Mouse (Mus musculus): ENCODE measurements around the gene Zbtb39.
"Not testable (repeated sequence)": the region's sequence is repeated elsewhere in the genome, so short reads cannot be mapped to it uniquely, and the experiment has no call there.

The Zbtb39 gene

GRCm38 (mm10) chr10:127738151-127738882 is 1.0 kb upstream of the Zbtb39 start:
- DNase-seq = no peak

DNA sequence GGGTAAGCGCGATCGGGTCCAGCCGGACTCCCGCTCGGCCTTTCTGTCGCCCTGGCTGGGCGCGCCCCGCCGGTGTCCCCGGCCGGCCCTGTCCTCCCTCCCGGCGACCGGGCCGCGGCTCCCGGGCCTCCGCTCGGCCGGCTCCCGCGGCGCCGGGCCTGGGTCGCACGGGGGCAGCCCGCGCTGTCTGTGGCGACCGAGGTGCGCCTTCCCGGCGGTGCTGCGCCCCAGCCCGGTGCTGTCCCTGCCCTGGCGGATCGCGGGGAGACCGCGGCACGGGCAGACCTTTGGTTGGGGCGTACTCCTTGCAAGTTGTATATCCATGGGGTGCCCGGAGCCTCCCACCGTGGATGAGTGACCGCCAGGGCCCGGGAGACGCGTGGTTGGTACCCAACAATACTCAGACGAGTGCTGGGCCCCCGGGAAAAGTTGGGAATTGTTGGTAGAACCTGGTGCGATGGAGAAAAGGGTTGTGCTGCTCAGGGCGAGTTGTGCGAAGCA is 373 bp downstream of the Zbtb39 start:
- peak; percentile 38 for DNase-seq

DNA sequence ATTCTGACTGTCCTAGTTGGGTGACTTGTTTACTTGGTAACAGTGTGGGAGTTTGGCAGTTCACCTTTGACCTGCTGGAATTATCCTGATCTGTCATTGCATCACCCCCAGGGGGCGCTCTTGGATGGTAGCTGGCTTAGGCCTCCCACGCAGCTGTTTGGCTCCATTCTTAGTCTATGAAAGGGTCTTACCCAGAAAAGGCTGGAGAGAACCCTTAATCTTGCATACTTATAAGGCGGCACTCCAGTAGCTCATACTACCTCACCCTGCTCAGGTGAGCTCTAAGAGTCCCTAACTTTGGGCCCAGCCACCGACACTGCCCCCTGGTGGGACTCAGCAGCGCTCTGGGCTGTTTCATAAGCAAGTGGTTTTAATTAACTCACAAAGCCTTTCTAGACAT is 5.3 kb downstream of the Zbtb39 start:
- DNase-seq = peak; percentile 64

GRCm38 (mm10) chr10:127745886-127746285 is 6.5 kb downstream of the Zbtb39 start:
- DNase-seq = no peak

DNA sequence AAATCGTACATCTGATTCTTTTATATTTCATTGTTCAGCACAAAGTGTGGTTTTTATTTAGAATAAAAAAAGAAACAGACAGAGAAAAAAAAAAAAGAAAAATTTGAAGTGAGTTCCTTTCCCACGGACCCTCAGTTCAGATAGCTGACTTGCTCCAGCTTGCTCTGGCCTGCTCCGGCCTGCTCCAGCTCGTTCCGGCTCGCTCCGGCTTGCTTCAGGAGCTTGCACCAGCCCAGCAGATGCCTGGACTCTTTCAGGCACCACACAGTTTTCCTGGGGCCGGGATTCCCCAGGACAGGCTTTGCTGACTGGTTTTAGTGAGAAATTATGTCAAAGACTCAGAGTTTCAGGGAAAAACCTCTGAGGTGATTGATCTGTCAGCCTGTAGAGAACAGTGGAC is 7.9 kb downstream of the Zbtb39 start:
- DNase-seq = no peak

DNA sequence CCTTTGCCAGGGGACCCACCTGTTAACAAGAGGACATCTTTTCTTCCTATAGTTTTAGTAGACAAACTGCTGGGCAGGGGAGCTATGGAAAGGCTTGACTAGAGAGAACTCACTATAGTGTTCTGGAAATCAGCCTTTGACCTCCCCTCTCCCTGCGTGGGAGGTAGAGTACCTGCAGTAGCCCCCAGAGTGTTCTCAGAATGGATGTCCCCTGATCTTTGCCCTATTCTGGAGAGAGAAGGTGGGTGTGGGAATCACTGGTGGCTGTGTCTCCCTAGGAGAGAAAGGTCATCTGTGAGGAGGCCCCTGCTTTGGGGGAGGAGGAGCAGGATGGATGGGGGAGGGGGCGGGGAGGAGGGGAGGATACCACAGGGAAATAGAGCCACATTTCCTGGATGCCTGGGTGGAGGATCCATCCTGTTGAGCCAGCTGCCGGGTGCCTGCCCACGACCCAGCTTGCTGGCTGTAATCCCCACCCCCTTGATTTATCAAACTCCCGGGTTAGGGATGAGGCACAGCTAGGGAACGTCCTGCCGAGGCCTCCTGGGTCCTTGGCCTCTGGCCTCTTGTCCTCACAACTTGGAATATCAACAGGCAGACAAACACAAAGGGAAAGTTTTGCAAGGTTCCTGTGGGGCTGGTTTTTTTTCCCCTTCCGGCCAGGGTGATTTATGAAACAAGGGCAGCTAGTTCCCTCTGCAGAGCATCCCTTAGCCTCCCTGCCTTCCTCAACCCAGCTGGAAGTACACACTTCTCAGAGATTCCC is 9.7 kb downstream of the Zbtb39 start:
- no peak for DNase-seq

- no peak for DNase-seq
Observed at GRCm38 (mm10) chr10:127750136-127750777, 10.9 kb downstream of the Zbtb39 start.

DNA sequence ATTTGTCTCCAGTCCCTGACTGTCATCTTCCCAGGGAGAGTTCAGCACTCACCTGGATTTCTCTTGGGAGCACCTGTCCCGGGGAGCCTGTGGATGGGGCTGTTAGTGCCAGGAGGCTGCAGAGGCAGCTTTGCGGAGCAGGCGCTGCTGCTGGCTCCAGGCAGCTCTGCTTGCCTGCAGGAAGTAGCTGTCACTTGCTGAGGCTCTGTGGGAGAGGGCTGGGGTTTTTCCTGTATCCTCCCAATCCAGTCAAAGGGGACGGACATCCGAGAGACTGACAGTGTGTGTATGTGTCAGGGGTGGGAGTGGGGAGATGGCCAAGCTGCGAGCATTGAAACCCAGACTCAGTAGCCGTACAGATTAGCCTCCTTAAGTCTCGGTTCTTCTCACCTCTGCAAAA is 12.2 kb downstream of the Zbtb39 start, which contains the start of gene Gpr182:
Gpr182 (minus strand) TSS at position 185 of the 400 bp plus-strand sequence.
- DNase-seq = no peak

- no peak for DNase-seq
Observed at GRCm38 (mm10) chr10:127754566-127755166, 15.3 kb downstream of the Zbtb39 start.

- no peak for DNase-seq
Observed at GRCm38 (mm10) chr10:127755246-127755645, 15.9 kb downstream of the Zbtb39 start.

DNA sequence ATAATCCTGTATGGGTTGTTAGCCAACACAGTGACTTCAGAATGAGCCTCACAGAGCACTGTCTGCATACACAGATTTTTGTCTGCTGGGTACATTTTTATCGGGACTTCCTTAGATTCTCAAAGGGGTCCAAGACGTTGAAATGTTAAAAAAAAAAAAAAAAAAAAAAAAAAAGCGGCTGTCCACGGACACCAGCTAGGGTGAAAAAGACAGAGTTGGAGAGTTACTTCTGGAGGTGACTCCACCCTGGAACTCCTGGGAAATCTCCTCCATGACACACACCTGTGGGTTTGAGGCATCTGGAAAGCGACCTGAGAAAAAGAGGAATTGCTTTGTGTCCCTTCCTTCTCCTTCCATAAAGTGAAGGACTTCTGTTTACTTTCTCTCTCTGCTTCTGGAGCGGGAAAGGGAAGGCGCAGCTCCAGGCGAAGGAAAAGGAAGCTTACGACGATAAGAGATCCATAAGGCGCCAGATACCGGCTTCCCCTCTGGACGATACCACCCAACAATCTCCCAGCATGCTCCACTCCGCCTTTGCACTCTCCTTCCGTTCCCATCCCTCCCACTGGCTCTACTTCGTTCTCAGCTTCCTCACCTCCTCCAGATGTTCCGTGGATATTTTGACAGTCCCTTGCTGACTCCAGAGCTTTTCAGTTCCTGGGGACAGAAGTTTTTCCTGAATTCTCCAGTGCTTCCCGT is 16.6 kb downstream of the Zbtb39 start:
- DNase-seq = no peak

DNA sequence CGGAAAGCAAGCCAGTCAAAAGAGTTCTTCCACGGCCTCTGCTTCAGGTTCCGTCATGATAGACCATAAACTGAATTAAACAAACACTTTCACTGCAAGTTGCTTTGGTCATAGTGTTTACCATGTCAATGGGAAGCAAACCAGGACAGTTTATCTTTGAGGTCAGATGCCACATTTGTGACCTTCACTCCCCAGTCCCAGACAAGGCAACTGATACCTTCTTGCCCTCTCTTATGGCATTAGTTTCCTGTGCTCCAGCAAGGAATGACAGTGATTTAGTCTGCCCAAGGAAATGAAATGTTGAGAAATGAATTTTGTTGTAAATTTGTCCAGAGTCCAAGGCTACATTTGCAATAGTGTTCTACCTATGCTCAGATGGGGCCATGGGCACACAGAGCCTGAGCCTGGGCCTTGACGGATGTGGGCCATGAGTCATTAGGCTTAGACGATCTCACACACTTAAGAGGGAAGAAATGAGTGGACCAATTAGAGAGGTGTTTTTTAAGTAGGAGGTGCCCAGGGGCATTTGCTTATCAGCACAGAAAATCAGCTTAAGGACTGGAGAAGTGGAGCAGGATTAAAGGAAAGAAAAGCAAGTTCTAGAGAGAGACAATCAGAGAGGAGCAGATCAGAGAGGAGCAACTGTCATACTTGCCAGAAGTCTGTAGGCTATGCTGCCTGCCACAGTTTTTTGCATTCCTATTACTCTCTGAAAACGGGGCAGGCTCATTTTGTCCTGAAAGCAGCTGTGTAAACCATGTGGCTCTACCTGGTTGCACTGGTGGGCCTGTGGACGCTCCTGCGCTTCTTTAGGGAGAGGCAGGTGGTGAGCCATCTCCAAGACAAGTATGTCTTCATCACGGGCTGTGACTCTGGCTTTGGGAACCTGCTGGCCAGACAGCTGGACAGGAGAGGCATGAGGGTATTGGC is 20.1 kb downstream of the Zbtb39 start, which contains the start of the genes Rdh1 and Rdh16f1:
Rdh1 (plus strand) TSS at position 541 of the 930 bp plus-strand sequence.
Rdh16f1 (plus strand) TSS at position 607 of the 930 bp plus-strand sequence.
- no peak for DNase-seq

DNA sequence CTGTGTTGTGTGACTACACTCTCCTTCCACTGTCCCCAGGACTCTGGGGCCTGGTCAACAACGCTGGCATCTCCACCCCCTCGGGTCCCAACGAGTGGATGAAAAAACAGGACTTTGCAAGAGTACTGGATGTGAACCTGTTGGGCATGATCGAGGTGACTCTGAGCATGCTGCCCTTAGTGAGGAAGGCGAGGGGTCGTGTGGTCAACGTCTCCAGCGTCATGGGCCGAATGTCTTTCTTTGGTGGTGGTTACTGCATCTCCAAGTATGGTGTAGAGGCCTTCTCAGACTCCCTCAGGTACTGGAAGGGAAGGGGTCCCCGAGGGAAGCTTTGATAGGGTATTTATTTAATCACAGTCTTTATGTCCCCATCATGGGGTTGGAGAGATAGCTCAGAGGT is 23.6 kb downstream of the Zbtb39 start:
- DNase-seq = not testable (repeated sequence)

- DNase-seq = no peak
Observed at GRCm38 (mm10) chr10:127763914-127764680, 24.8 kb downstream of the Zbtb39 start.

- DNase-seq = no peak
Observed at GRCm38 (mm10) chr10:127766564-127766963, 27.2 kb downstream of the Zbtb39 start.

DNA sequence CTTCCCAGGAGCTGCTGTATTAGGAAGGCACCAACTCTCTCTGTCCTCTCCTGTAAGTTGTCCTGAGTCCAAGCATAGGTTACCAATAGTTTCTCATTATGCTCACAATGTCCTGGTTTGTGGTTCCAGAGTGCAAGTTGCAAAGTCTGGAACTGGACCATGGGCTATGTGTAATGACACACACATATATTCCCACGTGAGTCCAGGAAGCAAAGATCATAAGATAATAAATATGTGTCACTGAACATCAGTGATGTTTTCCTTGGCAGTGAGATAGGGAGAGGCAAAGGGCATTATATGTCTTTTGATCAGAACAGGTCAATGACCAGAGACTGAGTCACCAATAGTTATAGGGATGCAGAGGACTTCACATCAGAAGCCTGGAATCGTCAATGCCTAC is 36.7 kb downstream of the Zbtb39 start, which contains the start of gene Rdh9:
Rdh9 (plus strand) TSS at position 376 of the 400 bp plus-strand sequence.
- no peak for DNase-seq

GRCm38 (mm10) chr10:127782321-127782720 is 43.0 kb downstream of the Zbtb39 start:
- DNase-seq = not testable (repeated sequence)

DNA sequence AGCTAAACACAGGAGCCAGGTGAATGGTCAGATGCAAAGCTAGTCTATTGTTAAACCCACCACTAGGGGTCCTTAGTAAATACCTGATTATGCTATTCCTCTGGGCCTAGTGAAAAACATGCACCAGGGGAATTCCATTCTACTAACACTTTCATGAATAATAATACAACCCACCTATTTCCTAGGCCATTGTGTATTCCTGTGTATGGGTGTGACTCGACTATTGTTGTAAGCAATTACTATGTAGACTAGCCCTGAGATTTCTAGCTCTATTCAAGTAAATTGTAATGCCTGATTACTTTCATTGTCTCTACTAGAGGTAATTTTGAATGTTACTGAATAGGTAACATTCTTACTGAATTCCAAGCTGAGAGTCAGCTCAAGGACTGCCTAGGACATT is 46.1 kb downstream of the Zbtb39 start:
- DNase-seq = not testable (repeated sequence)

Measured in right cerebral cortex, postnatal 4 days (tissue).